Mouse (Mus musculus) kidney, adult 2 months (tissue): ENCODE measurements at regions not wholly inside any gene's neighbourhood (a gene's known extent, or its start where the extent isn't known, plus 50 kb on each side); places are given as distances from the start of the nearest gene placed in this dataset.

Experiments
- CTCF ChIP-seq: fragments of 200-500 bp; conservative IDR thresholded peaks from 2 replicates; pipeline ENCODE4 v1.5.1; 2011; ENCODE audit warnings: low read depth, mild to moderate bottlenecking, control low read depth, low read length, moderate library complexity, mixed read lengths; ENCODE audit not compliant: insufficient read depth, insufficient read length
- POLR2A ChIP-seq: fragments of 200-500 bp; IDR thresholded peaks from one replicate; pipeline ENCODE4 v1.6.1; 2011; ENCODE audit warnings: low read depth, low read length, control low read depth

DNA sequence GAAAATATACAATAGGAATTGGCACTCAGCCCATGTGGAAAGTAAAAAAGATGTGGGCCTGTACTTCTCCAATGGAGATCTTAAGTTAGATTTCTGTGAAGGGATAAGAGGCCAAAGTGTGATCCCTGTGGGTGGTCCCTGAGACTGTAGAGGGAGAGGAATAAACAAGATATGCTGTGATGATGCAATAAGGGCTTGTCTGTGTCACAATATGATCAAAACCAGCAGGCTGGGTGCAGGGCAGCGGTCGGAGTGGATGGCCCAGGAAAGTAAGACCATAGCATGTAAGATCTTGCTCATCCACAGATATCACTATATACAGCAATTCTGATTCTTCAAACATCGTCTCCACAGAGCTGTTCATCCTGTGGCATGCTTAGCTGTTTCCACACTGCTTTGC lies 188.3 kb upstream of the Vwde start:
- TF ChIP-seq CTCF = no peak
- no peak for TF ChIP-seq POLR2A
